Mouse (Mus musculus) left cerebral cortex, adult 11 months (tissue): Measurements from ENCODE around the gene Epha7.

Source experiments
- DNase-seq: peaks from one replicate; pipeline ENCODE4 v3.0.0; 2022; ENCODE audit warnings: low spot score

Gene Epha7

GRCm38 (mm10) chr4:28901496-28901895, 88.6 kb downstream of the Epha7 start:
- DNase-seq = no peak

- no peak for DNase-seq
These were observed 89.2 kb downstream of the Epha7 start for GRCm38 (mm10) chr4:28902004-28902704.

DNA sequence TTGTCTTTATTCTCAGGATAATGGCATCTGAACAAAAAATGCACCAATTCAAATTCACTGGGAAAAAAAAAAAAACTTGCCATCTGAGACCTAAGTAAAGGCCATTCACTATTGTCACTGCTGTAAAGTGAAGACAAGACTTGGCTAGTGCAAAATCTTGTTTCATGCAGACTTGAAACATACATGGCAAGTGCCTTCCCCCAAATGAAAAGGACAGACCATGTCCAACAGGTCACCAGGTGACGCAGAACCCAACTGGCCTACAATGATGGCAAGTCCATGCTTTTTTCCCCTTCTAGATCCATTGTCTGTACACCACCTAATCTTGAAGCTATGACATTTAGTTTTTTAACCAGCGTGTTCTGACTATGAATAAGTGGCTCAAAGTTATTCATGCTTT, 94.1 kb downstream of the Epha7 start:
- DNase-seq = no peak

DNA sequence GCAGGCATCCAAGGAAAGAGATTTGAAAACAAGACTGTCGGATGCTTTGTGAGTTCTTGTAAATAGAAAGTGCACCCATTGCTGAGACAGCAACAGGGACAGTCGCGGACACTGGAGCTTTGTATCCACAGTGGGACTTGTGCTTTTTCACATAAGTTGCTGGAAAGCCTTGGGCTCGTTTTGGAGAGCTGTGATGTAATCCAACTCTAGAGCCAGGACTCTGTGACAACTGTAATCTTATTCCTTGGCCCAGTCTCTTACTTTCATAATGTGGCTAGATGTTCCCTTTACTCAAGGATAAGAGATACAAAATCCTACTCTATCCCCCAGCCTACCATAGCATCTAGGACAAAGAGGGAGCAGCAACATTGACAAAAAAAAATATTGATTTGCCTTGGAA, 97.2 kb downstream of the Epha7 start:
- no peak for DNase-seq

- no peak for DNase-seq
These were observed 99.1 kb downstream of the Epha7 start for GRCm38 (mm10) chr4:28912028-28912427.

DNA sequence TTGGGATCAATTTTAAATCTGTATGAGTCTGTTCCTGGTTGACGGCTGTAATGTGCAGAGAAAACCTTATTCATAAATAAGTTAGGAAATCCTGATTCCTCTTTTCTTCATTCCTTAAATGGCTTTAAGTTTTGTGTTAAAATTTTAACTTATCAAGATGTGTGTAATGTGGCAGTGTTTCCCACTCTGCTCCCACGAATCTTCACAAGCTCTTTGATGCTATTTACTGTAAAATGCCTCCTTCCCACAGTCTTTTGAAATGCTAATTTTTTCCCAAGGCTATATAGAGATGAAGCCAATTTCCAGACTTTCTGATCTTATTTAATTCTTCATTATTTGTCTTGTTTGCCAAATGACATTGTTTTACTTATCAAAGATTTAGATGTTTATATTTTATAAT, 100.7 kb downstream of the Epha7 start:
- DNase-seq = no peak

GRCm38 (mm10) chr4:28920645-28921044, 107.7 kb downstream of the Epha7 start:
- no peak for DNase-seq

DNA sequence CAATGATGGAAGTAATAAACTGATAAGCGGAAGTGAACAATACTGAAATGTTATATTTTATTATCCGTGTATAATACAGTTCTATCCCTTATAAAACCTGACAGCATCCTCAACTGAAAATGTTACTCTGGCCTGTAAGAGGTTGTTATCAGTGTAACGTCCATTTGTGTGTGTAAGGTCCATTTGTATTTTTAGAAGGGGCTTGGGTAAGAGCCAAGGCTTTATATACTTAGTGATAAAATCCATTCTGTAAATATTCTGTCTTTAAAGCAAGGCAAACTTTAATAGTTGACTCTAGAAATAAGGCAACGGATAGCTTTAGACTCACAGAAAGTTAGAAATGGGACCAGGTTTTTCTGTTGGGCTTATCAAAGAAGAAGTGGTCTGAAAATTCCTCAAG, 113.1 kb downstream of the Epha7 start:
- DNase-seq = no peak

GRCm38 (mm10) chr4:28933431-28933830, 120.5 kb downstream of the Epha7 start:
- DNase-seq = no peak

DNA sequence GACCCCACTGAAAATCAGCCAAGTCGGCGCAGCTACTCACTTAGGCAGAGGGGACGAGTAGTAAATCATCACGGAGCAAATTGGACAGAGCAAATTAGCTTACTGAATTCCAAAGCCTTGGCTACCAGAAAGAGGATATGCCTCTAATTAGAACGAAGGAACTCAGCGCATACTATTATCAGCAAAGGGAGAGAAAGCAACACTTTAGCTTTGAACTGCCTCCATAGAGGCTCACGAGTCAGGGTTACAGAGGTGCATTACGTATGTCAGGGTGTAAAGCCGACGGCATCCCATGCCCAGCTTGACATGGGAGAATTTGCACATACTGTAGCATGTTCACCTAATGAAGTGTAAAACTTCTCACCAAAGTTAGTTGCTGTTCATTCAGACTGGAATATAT, 121.9 kb downstream of the Epha7 start:
- no peak for DNase-seq

- DNase-seq = no peak
These were observed 122.6 kb downstream of the Epha7 start for GRCm38 (mm10) chr4:28935567-28935966.

GRCm38 (mm10) chr4:28940710-28941109, 127.8 kb downstream of the Epha7 start:
- no peak for DNase-seq

DNA sequence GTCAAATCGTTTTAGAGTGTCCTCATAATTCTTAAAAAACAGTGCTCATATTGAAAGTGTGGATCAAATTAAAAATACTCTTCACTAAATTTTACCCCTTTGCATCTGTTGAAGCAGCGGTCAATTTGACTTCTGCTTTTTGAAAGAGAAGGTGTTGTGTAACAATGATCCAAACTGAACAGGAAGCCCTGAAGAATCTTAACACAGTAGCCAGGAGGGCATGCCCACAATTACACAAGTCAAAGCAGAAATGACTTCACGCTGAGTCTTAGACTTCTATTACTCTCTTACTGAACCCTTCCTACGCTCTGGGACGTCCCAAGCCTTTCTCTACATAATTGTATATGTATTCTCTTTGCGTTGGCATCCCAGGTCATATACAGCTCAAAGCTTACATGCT, 131.3 kb downstream of the Epha7 start:
- DNase-seq = no peak

- DNase-seq = no peak
These were observed 148.1 kb downstream of the Epha7 start for GRCm38 (mm10) chr4:28960889-28961560.

- DNase-seq = no peak
These were observed 154.8 kb downstream of the Epha7 start for GRCm38 (mm10) chr4:28967584-28968315.

DNA sequence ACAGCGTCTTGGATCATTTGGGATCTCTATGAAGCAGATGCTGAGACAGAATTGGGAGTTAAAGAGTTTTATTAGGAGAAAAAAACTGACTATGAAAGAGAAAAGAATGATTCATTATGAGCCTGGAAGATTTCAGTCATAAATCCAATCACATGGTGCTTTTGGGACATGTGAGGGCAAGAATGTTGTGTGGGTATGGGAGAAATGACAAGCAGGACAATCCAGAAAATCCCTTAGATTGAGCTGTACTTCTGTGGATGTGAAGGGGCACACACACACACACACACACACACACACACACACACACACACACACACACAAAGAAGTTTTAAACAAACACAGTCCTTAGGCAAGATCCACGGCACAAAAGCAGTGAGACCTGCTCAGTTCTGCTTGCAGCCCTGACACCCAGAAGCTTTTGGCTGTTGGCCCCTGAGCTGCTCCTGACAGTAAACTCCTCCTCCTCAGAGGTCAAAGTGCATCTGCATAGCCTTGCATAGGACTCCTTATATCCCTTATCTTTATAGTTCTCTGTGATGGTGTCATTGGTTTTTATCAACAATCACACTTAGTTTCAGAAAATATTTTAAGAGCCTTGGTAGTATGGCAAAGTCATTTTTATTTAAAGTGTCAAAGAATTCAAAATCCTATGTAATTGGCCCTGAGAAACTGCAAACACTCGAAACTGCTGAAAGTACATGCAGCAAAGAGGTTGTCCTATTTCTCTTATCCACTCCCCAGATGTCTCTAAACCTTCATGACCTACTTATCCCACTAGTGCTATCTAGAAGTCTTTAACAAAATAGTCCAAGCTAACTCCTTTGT, 185.7 kb downstream of the Epha7 start:
- no peak for DNase-seq

- DNase-seq = no peak
These were observed 186.3 kb downstream of the Epha7 start for GRCm38 (mm10) chr4:28999287-28999595.

DNA sequence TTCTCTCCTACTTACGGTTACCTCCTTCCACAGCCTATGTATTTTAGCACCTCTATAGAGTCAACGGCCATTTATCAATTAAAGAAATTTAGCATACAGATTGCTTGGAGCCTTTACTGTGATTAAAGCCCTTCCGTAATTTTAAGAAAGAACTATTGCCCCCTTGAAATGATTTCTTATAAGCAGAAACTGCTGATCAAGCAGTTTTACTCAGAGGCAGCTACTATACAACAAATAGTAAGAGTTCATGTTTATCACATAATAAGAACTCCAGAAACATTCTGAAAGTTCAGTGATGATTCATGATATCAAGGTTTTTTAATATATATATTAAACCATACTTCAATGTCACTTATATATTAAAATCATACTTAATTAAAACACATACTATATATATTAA, 197.4 kb downstream of the Epha7 start:
- no peak for DNase-seq
